ENCODE assay signal across 9 mouse cellular contexts in the genomic region with DNA sequence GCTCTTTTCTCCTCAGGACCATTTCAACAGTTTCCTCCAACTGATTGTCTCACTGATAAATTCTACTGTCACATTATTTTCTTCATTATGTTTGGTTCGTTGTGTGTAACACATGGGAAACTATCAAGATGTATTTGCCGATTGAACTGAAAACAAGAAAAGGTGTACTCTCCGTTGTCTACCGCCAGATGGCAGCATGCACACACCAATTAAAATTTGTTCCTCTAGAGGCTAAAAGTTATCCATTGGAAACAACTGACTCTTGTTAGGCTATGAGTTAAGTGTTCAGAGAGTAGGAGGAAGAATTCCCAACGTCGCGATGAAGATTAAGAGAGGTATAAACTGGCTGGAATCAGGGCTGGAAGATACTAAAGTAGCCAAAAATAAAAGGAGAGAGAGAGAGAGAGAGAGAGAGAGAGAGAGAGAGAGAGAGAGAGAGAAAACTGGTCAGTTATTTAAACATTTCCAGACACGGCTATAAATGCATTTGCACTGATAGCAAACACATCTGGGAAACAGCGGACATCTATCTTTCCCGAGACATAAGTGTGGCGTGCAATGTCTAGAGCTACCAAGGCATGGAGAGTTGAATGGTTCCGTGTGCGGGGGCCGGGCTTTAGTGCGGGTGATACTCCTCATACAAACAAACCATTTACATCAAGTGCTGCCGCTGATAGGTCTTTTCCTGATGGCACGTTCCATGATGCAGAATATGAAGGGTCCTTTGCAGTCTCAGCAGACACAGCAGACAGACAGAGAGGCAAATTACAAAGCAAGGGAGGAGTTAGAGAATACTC.
DNase-seq lines count a peak whose midpoint lies in the region; ATAC-seq and TF ChIP-seq lines count a peak whose summit lies in the region.
"Had no signal": no experiment of that assay in that cellular context is flagged by ENCODE, and none has a peak within 500 bp of the region (broad histone marks: within the 10 kb centered on the region; RNA-seq: fewer than 3 reads in every experiment).

No protein-coding gene starts in this region.

- H3K79me2 ChIP-seq in myocyte (ENCODE audit: control insufficient read depth, insufficient read depth), result no peaks in the 10 kb centered on the region

- H3K9ac ChIP-seq in heart, embryonic 11.5 days (ENCODE audit: low read depth, low read length), result no peak overlapping the region

- H3K4me1 ChIP-seq in heart, embryonic 11.5 days (ENCODE audit: control insufficient read depth, insufficient read depth, low read length), result no peaks in the 10 kb centered on the region

- H3K27me3 ChIP-seq in heart, embryonic 11.5 days (ENCODE audit: control insufficient read depth, insufficient read depth, low read length), result no peaks in the 10 kb centered on the region
- H3K27me3 ChIP-seq in myocyte (ENCODE audit: control insufficient read depth, insufficient read depth, insufficient read length), result no peaks in the 10 kb centered on the region

- no peak overlapping the region for H3ac ChIP-seq in myocyte (ENCODE audit: control insufficient read depth, insufficient read length)

- 38% methylated on average over 17 of the region's 17 CpGs for WGBS in heart, embryonic 11.5 days (ENCODE audit: insufficient replicate concordance)
- WGBS in large intestine, adult 2 months, result 17% methylated on average over 17 of the region's 17 CpGs

- peak; percentile 91 for TF ChIP-seq CTCF in layer of hippocampus, adult 2 months (conservative IDR thresholded peaks at IDR 0.05)

- TF ChIP-seq POLR2A in myocyte (IDR thresholded peaks at IDR 0.05; ENCODE audit: insufficient read length, low read depth), result no peak

- no peak overlapping the region for H3K4me3 ChIP-seq in layer of hippocampus, adult 2 months
- no peak overlapping the region for H3K4me3 ChIP-seq in heart, embryonic 11.5 days (ENCODE audit: low read depth, low read length)
- no peak overlapping the region for H3K4me3 ChIP-seq in myocyte
- H3K4me3 ChIP-seq: erythroblast, embryonic 14.5 days had no signal

- H3K27ac ChIP-seq in layer of hippocampus, adult 2 months, result no peak overlapping the region
- H3K27ac ChIP-seq in heart, embryonic 11.5 days (ENCODE audit: low read depth, low read length), result no peak overlapping the region

- peak; percentile 37 to 75 for DNase-seq in layer of hippocampus, adult 2 months (ENCODE audit: low spot score in 2 of 2)
- no peak for DNase-seq in layer of hippocampus, adult 9-11 months
- peak; percentile 41 for DNase-seq in MEL-GATA-1-ER (ENCODE audit: extremely low read depth, low read depth)
- peak; percentile 13 for DNase-seq in cerebellum, adult 9-11 months
- DNase-seq in large intestine, adult 2 months (ENCODE audit: low read depth, low spot score), result peak; percentile 54
- DNase-seq in thymus, postnatal 14 days, result peak; percentile 17

- no peaks in the 10 kb centered on the region for H3K9me3 ChIP-seq in heart, embryonic 11.5 days (replicated peaks; ENCODE audit: control insufficient read depth, low read length)

- H3K36me3 ChIP-seq in heart, embryonic 11.5 days (ENCODE audit: control insufficient read depth, insufficient read depth, low read length), result no peaks in the 10 kb centered on the region
- no peaks in the 10 kb centered on the region for H3K36me3 ChIP-seq in myocyte (ENCODE audit: control insufficient read depth, insufficient read depth)

- ATAC-seq in heart, embryonic 11.5 days (replicated peaks; ENCODE audit: insufficient number of reproducible peaks, low FRiP score, low TSS enrichment), result no peak

- peak overlapping the region; percentile 12 for H3K4me2 ChIP-seq in heart, embryonic 11.5 days
- peak overlapping the region; percentile 26 for H3K4me2 ChIP-seq in myocyte (ENCODE audit: low read depth)

TF ChIP-seq in myocyte, 11 proteins besides CTCF, POLR2A, EP300 and RAD21:
- TF ChIP-seq MYOG (IDR thresholded peaks at IDR 0.05; ENCODE audit: control insufficient read depth in 1 of 3, insufficient read depth in 1 of 3, insufficient read length in 2 of 3, low read depth in 2 of 3) (no peak), E2F4 (IDR thresholded peaks at IDR 0.05; ENCODE audit: insufficient read depth) (no peak), MAX (IDR thresholded peaks at IDR 0.05; ENCODE audit: low read depth) (no peak)
